Mouse (Mus musculus) layer of hippocampus, adult 9-10 months (tissue): Measurements from ENCODE around the gene Ccdc97.

Source experiments
- DNase-seq: peaks from one replicate; pipeline ENCODE4 v3.0.0; 2022; ENCODE audit warnings: low spot score

Gene Ccdc97

DNA sequence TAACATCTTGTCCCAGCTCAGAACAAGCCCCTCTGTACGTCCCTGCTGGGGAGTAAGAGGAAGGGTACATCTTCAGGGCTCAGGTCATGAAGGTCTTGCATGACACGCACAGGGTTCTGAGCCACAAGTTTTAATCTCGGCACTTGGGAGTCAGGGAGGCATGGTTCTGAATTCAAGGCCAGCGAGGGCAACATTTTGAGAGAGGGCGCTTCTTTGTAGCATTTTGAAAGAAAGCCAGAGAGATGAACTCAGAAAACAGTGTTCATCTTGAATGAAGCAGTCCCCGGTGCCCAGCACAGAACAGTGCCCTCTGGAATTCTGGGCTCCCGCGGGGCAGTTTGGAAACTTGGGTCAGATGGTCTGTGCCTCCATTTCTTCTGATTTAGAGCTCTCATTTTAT is 52.5 kb downstream of the Ccdc97 start:
- DNase-seq: no peak
